In the genomic region with DNA sequence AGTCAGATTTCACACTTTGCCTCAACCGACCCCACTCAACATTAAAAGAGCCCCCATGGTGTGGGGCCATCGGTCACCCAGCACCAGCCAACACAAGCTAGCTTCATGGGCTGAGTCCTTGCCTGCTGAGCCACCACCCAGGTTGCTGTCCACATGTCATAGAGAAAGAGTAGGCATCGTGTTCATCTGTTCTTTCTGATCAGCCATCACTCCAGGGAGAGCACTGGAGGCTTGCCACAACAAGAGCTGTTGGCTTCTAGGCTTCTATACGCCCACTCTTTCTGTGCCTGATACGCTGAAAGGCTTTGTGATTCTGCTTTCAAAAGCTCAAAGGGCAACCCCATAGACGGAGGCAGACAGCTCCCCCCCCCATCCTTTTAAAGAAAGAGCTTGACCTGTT, we compare ENCODE assay signal across 24 mouse cellular contexts.
DNase-seq lines count a peak whose midpoint lies in the region; ATAC-seq lines count a peak whose summit lies in the region.
"Had no signal": no experiment of that assay in that cellular context is flagged by ENCODE, and none has a peak within 500 bp of the region (broad histone marks: within the 10 kb centered on the region; RNA-seq: fewer than 3 reads in every experiment).

No protein-coding gene starts in this region.

- no peaks in the 10 kb centered on the region for H3K4me1 ChIP-seq in megakaryocyte, embryonic 14.5 days
- H3K4me1 ChIP-seq: liver, embryonic 15.5 days; lung, embryonic 15.5 days had no signal

- peaks cover 53% of the 10 kb centered on the region for H3K9me3 ChIP-seq in megakaryocyte, embryonic 14.5 days
- H3K9me3 ChIP-seq: hindbrain, embryonic 15.5 days; limb, embryonic 10.5 days; liver, embryonic 15.5 days; lung, embryonic 15.5 days; neural tube, embryonic 15.5 days had no signal

- no peaks in the 10 kb centered on the region for H3K36me3 ChIP-seq in megakaryocyte, embryonic 14.5 days (replicated peaks; ENCODE audit: low read length)
- H3K36me3 ChIP-seq: embryonic facial prominence, embryonic 10.5 days; hindbrain, embryonic 15.5 days; limb, embryonic 10.5 days; liver, embryonic 15.5 days; lung, embryonic 15.5 days; midbrain, embryonic 10.5 days; neural tube, embryonic 15.5 days had no signal

- no peaks in the 10 kb centered on the region for H3K27me3 ChIP-seq in megakaryocyte, embryonic 14.5 days (replicated peaks)
- H3K27me3 ChIP-seq: hindbrain, embryonic 15.5 days; neural tube, embryonic 15.5 days had no signal

- ATAC-seq in megakaryocyte, adult 5-6 weeks (ENCODE audit: poor library complexity, severe bottlenecking), result no peak
- ATAC-seq: forebrain, embryonic 16.5 days; intestine, embryonic 16.5 days had no signal

- peak; percentile 22 for DNase-seq in cerebellum, adult 9-11 months
- no peak for DNase-seq in cerebellum, postnatal 36 days
- peak; percentile 72 to 73 for DNase-seq in layer of hippocampus, adult 8-10 months (ENCODE audit: low spot score in 2 of 2)
- peak; percentile 60 to 64 for DNase-seq in layer of hippocampus, postnatal 36 days
- DNase-seq in embryo, embryonic 10 days (ENCODE audit: low spot score), result no peak
- DNase-seq in urinary bladder, postnatal 25 days (ENCODE audit: low spot score), result no peak
- DNase-seq: adrenal gland, postnatal 10 days; gastrocnemius, postnatal 36 days; kidney, postnatal 25 days; liver; lung, postnatal 36 days; thymus, adult 2 months; thymus, postnatal 4 days had no signal

- H3K4me3 ChIP-seq in megakaryocyte, embryonic 14.5 days (replicated peaks), result peak overlapping the region; percentile 34
- H3K4me3 ChIP-seq: embryonic facial prominence, embryonic 10.5 days; hindbrain, embryonic 15.5 days; limb, embryonic 10.5 days; liver, embryonic 15.5 days; lung, embryonic 15.5 days; midbrain, embryonic 10.5 days; neural tube, embryonic 15.5 days had no signal

Comparison
In these comparisons a context has a peak if more than half of its experiments do, and no peak if none do; other contexts are left out.
1. DNase-seq: peak in cerebellum, adult 9-11 months (single experiment), layer of hippocampus, adult 8-10 months (2 of 2) and layer of hippocampus, postnatal 36 days (2 of 2); none in cerebellum, postnatal 36 days (0 of 2), embryo, embryonic 10 days (single experiment) and urinary bladder, postnatal 25 days (single experiment).